Mouse (Mus musculus) bone marrow, adult 2 months (tissue): Measurements from ENCODE around the gene Samd13.

Source experiments
- CTCF ChIP-seq: fragments of 200-500 bp; IDR thresholded peaks from 2 replicates; pipeline ENCODE4 v1.5.1; 2011; ENCODE audit warnings: low read length, control low read depth; ENCODE audit not compliant: control insufficient read depth, insufficient read depth
- POLR2A ChIP-seq: fragments of 200-500 bp; IDR thresholded peaks from 2 replicates; pipeline ENCODE4 v1.6.1; 2011; ENCODE audit warnings: low read depth, mild to moderate bottlenecking, control low read depth, low read length, borderline replicate concordance; ENCODE audit not compliant: control insufficient read depth

GRCm38 (mm10) chr3:146621966-146622365, 63.4 kb downstream of the Samd13 start:
- TF ChIP-seq CTCF (no peak), POLR2A (no peak)
